Mouse (Mus musculus): ENCODE data around the gene Fcna.
A peak's percentile ranks its signal among the peaks of the same experiment; 100 is the strongest.

Fcna gene

DNA sequence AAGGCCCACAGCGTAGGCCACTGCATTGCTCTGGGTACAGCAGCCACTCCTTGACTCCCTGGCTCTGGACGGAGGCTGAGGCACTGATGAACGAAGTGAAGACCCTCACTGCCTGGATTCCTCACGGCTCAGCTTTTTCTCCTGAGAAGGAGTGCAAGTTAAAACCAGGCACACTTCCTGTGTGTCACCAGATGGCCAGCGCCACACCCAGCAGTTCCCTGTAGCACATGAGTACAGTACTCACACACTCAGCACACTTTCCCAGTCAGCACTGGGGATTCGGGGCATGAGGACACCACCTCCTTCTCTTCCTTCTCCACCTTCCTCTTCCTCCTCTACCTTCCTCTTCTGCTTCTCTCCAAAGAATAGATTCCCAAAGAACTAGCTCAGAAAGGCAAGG, at the start of gene Fcna:
TSS of gene Fcna (minus strand) at position 220 of the 400 bp plus-strand sequence.
- no peak for DNase-seq

DNA sequence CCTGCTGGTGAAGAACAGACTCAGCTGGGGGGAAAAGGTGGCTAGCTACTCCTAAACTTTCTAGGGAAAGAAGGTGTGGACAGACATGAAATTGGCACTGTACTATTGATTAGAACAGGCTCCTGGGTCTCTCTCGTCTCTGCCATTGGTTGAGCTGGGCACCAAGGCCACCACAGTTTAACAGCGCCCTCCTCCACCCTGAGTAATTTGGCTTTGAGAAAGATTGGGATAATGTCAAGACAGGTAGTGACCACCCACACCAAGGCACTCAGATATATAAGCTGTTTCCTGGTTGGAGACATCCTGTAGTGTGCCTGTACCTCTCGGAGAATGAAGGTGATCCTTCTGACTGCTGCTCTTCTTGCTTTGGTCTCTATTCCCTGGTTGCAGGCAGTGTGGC, 48.7 kb upstream of the Fcna start, which contains the start of gene Lcn6:
TSS of gene Lcn6 (plus strand) at position 301 of the 400 bp plus-strand sequence.
- DNase-seq, result no peak

DNA sequence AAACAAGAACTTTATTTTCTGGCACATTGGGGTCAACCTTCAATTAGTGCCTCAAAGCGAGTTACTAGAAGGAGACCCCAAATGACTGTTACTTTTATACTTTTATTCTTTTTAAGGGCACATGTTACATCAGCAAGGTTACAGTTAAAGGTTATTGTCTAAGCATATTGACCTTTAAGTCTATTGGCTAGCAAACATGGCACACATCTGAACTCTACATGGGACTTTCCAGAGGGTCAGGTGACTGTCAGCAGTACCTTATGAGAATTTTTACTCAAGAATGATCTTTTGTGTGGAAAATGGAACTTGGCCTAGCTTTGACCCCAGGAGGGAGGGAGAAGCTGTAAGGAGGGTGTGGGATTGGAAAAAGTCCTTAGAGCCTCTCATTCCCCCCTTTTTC, 38.7 kb upstream of the Fcna start:
- DNase-seq, result no peak

DNA sequence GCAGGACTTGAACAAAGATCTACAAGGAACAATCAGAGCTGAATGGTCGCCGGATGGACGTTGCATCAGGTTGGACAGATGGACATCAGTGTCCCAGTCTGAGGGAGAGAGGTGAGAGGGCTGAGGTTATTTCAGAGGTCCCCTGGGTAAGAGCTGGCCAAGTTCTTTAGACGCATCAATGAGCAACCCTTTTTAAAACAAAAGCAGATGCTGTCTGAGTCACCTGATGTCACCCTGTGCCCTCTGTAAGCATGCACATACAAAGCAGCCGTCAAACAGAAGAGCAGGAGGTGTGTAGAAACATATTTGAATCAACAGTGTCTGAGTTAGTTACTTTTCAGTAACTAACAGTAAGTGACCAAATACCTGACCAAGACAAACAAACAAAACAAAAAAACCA, 36.3 kb upstream of the Fcna start:
- DNase-seq, result no peak

DNA sequence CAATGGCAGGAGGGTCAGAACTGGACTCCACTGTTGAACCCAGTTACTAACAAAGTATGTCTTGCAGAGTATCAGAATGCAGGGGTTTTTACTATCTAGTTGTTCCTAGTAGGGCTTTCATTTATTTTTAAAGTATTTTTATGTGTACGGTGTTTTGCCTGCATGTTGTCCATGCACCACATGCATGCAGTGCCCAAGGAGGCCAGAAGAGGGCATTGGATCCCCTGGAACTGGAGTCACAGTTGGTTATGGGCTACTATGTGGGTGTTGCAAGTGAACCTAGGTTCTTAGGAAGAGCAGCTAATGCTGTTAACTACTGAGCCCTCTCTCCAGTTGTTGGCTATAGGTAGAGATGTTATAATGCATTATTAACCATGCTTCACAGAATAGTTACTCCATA, 35.7 kb upstream of the Fcna start:
- DNase-seq, result peak; percentile 80 to 83

DNA sequence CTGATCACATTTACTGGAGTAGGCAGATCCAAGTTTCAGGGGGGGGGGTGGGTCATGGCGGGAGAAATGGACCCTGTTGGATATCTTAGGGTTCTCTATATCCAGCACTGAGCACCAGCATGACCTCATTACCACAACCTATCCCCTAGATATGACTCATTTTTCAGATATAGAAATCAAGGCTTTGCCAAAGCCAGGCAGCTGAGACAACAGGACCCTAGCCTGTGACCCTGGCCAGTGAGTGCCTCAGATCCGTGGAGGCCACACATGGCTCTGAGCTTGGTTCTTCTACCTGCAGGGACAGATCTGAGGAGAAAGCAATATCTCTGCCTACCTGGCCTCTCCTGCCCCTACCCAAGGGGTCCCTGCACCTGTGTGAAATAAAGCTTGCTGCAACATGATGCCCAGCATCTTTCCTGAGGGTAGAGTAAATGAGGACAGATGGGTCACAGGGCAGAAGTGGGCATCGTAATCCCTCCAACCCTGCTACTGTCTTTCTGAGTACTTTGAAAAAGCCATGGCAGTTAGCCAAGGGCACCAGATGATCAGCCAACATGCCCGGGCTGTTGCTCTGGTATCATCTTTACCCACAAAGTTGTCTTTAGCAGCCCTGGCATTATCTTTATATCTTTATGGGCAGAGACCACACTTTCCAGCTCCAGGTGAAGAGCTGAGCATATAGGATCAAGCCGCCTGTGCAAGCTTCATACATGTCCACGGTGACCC, 33.6 kb upstream of the Fcna start:
- peak; percentile 56 to 57 for DNase-seq

DNA sequence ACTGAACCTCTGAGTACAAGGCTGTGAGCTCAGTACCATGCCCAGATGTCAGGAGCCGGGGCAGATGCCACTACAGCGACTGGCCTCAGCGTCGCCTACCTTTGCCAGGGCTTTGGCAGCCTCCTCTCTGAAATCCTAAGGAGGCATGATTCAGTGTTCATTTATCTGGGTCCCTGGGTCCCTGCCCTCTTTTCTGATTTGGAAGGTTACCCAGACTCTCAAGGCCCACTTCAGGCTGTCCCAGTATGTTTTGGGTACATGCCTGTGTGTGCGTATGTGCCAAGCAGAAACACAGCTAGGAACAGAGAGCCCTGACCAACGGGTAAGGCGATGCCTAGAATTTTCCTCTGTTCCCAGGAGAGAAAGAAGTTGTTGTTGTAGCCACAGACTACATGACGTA, 32.4 kb upstream of the Fcna start:
- DNase-seq, result no peak

DNA sequence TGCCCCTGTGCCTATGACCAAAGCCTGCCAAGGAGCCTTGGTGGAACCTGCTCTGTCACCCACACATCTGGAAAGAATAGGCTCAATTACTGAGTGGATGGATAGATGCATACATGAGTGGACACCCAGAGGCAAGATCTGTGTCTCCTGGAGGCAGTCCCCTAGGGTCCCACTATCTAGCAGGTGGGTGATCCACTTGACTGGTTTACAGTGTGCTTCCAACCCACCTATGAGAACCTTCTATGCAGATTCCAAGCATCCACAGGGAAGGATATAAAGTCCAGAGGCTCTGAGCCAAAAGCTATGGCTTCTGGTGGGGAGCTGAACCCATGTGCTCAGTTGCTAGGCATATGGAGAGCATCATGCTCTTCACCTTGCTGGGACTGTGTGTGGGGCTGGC, 29.8 kb upstream of the Fcna start, which contains the start of gene Lcn5:
TSS of gene Lcn5 (plus strand) at position 301 of the 400 bp plus-strand sequence.
- DNase-seq, result no peak

DNA sequence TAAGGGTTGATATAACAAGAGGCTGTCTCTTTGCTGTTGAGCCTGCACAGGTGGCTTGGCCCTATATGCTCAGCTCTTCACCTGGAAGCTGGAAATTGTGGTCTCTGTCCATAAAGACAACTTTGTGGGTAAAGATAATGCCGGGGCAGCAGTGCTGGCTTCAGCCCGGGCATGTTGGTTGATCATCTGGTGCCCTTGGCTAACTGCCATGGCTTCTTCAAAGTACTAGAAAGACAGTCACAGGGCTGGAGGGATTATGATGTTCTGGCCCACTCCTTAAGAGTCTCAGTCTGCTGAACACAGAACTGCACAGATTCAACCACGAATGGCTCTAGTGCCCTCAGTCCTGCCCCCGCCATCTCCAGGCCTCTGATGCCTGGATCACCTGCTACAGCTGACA, 29.4 kb upstream of the Fcna start:
- peak; percentile 78 to 80 for DNase-seq

DNA sequence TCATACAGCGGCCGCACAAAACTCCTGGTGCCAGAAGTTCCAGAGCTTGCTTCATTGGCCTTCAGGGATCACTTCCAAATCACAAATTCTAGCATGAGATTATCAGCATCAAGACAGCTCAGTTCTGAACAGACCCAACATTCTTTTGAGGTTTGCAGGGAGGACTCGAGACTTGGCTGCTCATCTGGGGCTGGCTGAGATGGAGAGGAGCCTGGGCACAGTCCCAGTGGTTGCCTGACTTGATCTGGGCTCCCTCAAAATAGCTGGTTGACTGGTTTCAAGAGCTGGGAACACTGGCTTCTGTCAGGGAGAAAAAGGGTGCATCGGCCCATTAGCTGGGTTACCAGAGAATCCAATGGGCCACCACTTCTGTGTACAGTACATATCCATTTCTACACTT, 28.9 kb upstream of the Fcna start:
- DNase-seq, result peak; percentile 59 to 72

DNA sequence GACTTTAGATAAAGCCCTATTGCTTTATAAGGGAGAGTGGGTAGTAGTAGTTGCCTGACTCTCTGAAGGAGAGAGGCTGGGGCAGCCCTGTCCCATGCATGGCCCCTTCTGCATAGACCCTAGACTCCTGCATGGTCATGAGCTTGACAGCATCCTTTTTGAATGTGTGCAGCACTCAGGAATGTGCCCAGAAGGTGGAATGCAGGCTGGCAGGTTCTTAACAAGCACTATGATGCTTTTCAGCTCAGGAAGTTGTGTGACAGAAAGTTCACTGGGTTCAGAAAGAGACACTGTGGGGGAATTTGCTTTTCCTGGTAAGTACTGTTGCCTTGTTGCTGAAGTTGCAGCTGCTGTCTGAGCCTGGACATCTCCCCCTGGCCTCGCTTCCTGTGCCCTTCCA, 26.7 kb upstream of the Fcna start:
- no peak for DNase-seq

DNA sequence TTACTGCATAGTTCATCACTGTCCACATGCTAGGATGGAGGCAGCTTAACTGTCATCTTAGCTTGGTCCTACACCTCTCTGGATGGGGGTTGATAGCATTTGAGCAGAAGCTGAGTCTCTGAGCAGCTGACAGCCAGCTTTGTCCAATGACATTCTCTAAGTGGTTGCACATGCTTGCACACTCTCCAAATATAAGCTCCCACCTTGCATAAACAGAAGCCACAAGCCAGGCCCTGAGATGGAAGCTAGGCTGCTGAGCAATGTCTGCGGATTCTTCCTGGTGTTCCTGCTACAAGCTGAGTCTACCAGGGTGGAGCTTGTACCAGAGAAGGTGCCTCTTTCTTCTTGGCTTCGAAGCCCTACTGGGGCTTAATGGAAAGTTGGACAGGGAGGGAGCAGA, 25.1 kb upstream of the Fcna start, which contains the start of gene Lcn8:
TSS of gene Lcn8 (plus strand) at position 219 of the 400 bp plus-strand sequence.
- no peak for DNase-seq

DNA sequence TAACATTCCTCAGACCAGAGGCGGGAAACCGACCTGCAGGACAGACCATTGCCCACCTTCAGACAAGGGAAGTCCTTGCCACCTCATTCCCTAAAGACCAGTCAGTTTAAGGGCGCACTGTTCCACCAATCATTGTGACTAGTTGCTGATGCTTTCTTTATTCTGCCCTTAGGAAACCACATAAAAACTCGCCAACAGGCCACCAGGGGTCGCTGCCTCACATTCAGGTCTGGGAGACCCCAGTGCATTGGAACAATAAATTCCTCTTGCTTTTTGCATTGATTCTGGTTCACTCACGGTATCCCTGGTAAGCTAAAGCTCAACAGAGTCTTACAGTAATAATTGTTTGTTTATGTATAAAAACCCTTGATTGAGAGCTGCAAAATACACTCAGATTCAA, 12.1 kb upstream of the Fcna start:
- DNase-seq, result peak; percentile 84

DNA sequence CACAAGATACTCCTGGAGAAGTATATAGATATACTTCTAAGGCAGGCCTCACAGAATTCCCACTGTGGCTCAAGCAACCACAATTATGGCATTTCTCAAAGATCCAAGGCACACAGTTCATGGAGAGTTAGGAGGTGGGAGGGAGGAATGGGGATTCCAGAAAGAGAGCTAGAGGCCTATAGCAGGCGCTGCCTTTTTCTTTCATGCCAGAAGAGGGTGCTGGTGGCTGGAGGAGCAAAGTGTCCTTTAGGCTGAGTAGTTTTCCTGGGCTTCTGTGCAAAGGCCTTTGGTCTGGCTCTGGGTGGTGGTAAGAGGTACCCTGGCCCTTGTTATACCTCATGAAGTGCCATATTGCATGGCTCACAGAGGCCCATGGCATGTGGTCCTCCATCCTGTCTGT, 6.2 kb upstream of the Fcna start:
- no peak for DNase-seq

DNA sequence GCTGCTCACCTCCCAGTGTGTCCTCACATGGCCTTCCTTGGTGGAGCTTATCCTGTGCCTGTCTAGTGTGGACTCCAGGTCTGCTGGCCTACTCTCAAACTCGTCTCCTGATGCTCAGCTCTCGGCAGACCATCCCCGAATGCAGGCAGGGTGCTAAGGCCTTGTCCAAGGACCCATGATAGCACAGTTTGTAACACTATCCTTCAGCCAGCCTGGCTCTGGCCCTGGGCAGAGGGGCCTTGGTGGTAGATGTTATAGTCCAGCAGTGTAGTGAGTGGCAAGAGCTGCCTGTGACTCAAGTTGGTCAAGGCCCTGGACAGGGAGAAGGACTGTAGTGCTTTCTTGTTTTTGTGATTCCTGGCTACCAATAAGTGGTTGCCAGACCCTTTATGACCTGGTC, 5.8 kb upstream of the Fcna start:
- DNase-seq, result no peak

DNA sequence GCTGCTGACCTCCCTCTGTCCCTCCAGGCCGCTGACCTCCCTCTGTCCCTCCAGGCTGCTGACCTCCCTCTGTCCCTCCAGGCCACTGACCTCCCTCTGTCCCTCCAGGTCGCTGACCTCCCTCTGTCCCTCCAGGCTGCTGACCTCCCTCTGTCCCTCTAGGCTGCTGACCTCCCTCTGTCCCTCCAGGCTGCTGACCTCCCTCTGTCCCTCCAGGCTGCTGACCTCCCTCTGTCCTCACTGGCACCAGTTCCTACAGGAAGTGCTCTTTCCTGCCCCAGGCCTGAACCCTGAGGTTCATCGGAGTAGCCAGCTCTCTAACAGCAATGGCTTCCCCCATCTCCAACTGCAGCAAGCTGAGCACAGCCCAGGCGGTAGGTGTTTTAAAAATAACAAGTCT, 908 bp upstream of the Fcna start:
- DNase-seq, result no peak

DNA sequence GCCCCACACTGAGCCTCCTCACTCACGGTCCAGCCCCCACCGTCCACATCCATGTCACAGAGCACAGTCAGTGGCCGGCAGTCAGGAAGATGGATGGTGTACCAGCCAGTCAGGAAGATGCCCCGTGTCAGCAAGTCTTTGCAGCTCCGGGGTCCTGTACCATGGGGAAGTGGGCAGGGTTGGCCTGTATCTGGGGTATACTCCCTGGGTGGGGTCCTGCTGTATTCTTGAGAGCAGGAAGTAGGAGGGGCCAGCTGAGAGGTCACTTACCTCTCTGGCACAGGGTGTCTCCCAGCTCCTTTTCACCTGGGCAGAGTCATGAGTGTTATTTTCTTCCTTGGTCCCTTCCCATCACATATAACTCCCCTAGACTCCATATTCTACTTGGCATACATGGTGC, 1.8 kb downstream of the Fcna start:
- no peak for DNase-seq

DNA sequence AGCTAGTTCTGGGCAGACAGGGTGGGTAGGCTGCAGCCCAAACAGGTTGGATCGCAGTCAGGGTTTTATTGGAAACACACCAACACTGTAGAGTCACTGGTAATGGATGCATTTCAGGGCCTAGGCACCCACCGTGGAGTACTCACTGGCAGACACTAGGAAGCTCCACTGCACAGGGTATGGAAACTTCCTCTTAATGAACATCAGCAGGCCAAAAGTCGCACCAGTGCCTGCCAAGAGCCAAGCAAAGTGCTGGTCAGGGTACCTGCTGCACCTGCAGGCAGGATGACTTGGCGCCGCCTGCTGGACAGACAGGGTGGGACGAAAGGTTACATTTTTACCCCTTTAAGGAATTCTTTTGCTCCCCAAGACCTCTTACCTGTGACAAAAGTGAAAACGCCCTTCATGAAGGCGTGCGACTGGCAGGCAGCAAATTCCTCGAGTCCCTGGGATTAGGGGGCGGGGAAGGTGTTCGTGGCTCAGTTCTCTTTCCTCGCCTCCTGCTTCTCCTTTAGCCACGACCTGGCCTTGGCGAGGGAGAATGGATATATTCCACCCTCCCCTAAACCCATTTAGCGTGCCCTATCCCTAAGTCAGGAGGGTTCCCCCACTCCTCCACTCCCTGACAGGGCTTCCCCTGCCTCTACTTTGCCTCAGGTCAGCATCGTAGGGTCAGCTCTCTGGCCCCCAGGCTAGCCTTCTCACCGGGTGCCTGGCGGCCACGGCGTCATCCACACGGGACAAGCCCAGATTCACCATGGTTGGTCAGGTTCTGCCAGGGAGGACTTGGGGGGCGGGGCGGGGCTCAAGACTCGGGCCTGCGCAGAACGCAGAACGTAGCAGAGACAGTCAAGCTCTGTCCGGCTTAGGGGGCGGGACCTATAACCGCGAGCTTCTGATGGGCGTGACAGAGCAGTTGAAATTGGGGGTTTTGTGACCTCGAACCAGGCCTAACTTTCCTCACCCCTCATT, 6.3 kb downstream of the Fcna start, which contains the start of gene Tmem141:
TSS of gene Tmem141 (minus strand) at position 777 of the 972 bp plus-strand sequence.
- DNase-seq, result peak; percentile 92 to 95

DNA sequence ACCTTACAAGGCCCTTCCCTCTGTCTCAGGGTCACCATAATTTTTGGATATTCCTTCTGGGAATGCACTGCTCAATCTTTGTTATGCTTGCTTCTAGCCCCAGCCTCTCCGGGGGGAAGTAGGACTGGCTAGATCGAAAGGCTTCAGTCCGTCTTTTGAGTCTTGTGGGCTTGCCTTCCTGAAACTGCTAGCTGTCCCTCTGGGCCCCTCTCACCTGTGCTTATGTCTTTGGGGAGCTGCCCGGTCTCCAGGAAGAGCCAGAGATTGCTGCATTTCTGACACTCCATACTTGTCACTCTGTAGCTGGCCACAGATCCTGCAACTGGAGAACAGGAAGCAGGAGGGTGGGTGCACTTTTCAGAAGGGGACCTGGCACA, 7.0 kb downstream of the Fcna start:
- no peak for DNase-seq

DNA sequence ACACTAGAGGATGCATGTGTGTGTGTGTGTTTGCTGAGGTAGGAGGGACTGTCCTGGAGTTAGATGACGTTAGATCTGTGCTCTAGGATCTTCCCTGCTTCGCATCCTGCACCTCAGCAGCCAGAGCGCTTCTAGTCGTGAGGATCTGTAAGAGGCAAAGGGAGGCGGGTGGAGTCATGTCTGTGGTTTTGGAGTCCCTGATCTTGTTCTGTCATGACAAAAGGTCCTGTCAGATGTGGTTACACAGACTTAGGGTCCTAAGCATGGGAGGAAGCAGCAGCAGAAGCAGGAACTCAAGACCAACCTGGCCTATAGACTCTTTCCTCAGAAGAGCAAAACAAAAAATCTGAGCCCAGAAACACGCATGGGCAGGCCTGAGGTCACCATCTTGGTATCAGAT, 7.4 kb downstream of the Fcna start:
- no peak for DNase-seq

DNA sequence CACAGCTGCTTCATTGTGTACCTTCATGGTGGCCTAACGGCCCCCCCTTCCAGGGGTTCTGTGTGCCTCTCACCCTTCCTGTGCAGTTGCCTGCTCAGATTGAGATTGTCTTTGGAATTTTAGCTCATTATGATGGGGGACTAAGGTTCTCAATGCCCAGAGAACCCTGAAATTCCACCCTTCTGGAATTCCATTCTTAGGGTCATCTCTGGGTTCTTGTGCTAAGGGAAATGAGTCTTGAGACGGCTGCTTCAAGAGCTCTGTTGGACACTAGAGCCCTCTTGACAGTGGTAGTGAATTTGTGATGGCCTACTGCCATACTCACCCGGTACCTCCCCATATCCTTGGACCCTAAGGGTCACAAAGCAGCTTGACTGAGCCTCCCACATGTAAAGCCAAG, 10.3 kb downstream of the Fcna start, which contains the start of gene Ccdc183:
TSS of gene Ccdc183 (minus strand) at position 101 of the 400 bp plus-strand sequence.
- no peak for DNase-seq

DNA sequence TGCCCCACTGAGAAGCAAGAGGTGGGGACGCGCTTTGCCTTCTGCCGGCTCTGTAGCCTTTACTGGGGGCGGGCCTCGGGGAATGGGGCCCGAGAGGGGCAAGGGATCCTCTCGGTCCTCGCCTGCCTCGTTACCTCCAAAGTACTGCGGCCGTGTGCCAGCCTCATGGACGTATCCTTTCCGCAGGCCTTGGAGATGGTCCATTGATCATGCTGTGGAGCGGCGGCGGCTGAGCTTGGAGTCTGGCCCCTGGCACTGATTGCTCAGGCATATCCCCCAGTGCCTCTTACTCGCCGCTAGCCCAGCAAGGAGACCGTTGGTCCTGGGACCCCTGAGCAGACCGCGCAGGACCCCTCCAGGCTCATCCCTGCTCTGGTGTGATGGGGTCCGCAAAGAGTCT, 11.4 kb downstream of the Fcna start:
- DNase-seq, result peak; percentile 65 to 71

DNA sequence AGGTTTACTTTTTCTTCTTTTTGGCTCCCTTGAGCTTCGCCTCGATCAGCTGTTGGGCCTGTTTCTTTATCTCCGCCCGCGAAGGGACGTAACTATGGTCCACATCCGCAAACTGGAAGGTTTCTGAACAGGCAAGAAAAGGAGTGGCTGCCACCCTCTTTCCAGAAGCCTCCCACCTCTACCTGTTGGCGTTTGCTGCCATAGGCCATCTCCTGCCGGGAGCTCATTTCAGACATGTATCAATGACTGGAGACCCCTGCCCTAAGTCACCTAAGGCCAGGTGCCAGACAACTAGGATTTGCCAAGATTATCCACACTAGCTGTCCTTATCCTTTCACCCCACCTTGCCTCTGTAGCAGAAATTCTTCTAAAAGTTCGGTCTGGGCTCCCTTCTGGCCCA, 19.2 kb downstream of the Fcna start:
- DNase-seq, result peak in 1 of 2 experiments; percentile 46
